Mouse (Mus musculus) heart, embryonic 13.5 days (tissue): ENCODE results near the gene Pomt2. TPM values are rescaled to one million over a fixed set of nuclear protein-coding genes. Genes with fewer than 3 reads are reported as not detected.
"Not testable (repeated sequence)": the region's sequence is repeated elsewhere in the genome, so short reads cannot be mapped to it uniquely, and the experiment has no call there.

Source experiments
- ATAC-seq: fragments of 200-750 bp; cut with Nextera tagmentation; 2 replicates; pipeline ENCODE4 v1.8.0; 2017; ENCODE audit warnings: moderate TSS enrichment; ENCODE audit not compliant: insufficient number of reproducible peaks, low FRiP score, low TSS enrichment; ENCODE audit errors: extremely low read depth
- H3K27ac ChIP-seq: fragments of 300-500 bp; sonication (generic); replicated peaks from 2 replicates; pipeline ENCODE4 v1.5.1; 2015; ENCODE audit warnings: moderate library complexity, mild to moderate bottlenecking, inconsistent platforms
- H3K27me3 ChIP-seq: fragments of 300-500 bp; sonication (generic); replicated peaks from 2 replicates; pipeline ENCODE4 v1.6.1; 2015; ENCODE audit warnings: mild to moderate bottlenecking, inconsistent platforms
- H3K36me3 ChIP-seq: fragments of 300-500 bp; sonication (generic); 2 replicates; pipeline ENCODE4 v1.6.1; 2015; ENCODE audit warnings: mild to moderate bottlenecking, inconsistent platforms
- H3K4me1 ChIP-seq: fragments of 300-500 bp; sonication (generic); 2 replicates; pipeline ENCODE4 v1.6.1; 2015; ENCODE audit warnings: inconsistent platforms
- H3K4me2 ChIP-seq: fragments of 300-500 bp; sonication (generic); 2 replicates; pipeline ENCODE4 v1.6.1; 2015; ENCODE audit warnings: inconsistent platforms, mild to moderate bottlenecking, moderate library complexity
- H3K4me3 ChIP-seq: fragments of 300-500 bp; sonication (generic); 2 replicates; pipeline ENCODE4 v1.5.1; 2015; ENCODE audit warnings: moderate library complexity, mild to moderate bottlenecking, inconsistent platforms
- H3K9ac ChIP-seq: fragments of 300-500 bp; sonication (generic); 2 replicates; pipeline ENCODE4 v1.6.1; 2015; ENCODE audit warnings: inconsistent platforms, mild to moderate bottlenecking, moderate library complexity
- H3K9me3 ChIP-seq: fragments of 300-500 bp; sonication (generic); 2 replicates; pipeline ENCODE4 v1.6.1; 2016; ENCODE audit warnings: inconsistent platforms
- WGBS: fragments of 180-500 bp; shearing (Covaris S2); methylation state at CpG from one replicate; pipeline ENCODE4 v1.1.7; 2015; ENCODE audit warnings: mixed read lengths; 5-methylcytosine and 5-hydroxymethylcytosine counted together
- polyA plus RNA-seq: library from polyadenylated mRNA; unstranded; fragments of >200 nt; fragmentation: Nextera tagmentation; extraction: Ambion mirVana; gene quantifications from 2 replicates; pipeline ENCODE4 v1.2.1, GENCODE M21; 2015

The Pomt2 gene
- polyA plus RNA-seq: 10.9 and 11.9 TPM in 2 replicates

DNA sequence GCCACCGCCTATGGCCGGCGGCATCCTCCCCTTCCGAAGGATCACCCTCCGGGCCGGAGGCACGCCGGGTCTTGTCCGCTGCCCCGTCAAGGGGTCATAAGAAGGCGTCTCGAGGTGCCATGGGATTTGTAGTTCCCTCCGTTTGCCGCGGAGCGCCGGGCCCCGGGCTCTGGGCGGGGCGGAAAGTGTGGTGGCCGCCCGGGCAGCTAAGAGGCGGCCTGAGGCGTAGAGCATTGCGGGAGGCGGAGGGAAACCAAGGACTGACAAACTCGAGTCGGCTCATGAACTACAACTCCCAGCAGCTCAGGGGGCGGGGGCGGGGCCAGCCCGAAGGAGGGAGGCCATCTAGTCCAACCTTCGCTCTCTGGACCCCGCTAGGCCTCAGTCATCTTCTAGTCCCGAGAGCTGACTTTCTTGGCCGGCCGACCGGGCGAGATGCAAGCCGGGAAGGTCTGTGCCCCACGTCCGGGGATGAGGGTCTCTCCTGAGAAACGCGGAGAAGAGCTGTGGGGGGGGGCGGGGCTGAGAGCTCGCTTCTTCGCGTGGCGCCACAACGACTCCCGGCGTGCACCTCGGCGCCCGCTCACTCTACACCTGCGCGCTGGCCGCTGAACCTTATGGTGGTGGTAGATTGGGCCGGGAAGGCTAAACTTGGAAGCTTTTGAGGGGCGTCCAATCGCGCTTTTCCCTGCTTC, at the start of gene Pomt2:
Gene Pomt2 (minus strand): TSS at position 574 of the 695 bp plus-strand sequence.
- Histone ChIP-seq H3K9me3 (peaks cover 6% of the 10 kb centered on the region; the same call in 1 of the 2 replicates), H3K27ac (peak within 1 kb of the TSS; percentile 96), H3K36me3 (peaks cover 24% of the 10 kb centered on the region), H3K4me1 (peaks cover 18% of the 10 kb centered on the region), H3K4me2 (peak within 1 kb of the TSS; percentile 84), H3K4me3 (peak within 1 kb of the TSS; percentile 86), H3K27me3 (no peaks in the 10 kb centered on the region), H3K9ac (peak within 1 kb of the TSS; percentile 87)
- WGBS: under 1% methylated on average over 60 of the region's 61 CpGs
- peak; percentile 96 for ATAC-seq

DNA sequence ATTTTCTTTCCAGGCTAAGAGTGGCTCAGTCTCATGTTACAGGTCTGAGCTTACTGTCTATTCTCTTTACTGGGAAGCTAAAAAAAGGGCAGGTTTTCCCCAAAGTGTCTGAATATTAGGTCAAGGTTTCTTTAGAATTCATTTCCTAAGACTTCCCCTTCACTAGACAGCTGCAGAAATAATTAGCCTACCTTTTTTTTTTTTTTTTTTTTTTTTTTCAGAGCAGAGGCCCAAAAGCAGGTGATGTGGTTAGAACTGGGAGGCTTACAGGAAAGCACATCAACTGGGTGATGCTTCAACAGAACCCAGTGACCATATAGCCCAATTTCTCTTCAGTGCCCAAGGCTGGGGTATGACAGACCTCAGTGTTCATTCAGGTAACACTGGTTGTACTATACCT, 48.5 kb upstream of the Pomt2 start:
- no peak overlapping the region for H3K9ac ChIP-seq
- H3K4me2 ChIP-seq: no peak overlapping the region
- 0 out of 2 replicates have a peak, but pooled peaks cover 4% of the 10 kb centered on the region for H3K27me3 ChIP-seq
- H3K9me3 ChIP-seq: no peaks in the 10 kb centered on the region
- H3K36me3 ChIP-seq: no peaks in the 10 kb centered on the region
- peaks cover 10% of the 10 kb centered on the region for H3K4me1 ChIP-seq
- no peak overlapping the region for H3K27ac ChIP-seq
- no peak overlapping the region for H3K4me3 ChIP-seq
- ATAC-seq: no peak

- Histone ChIP-seq H3K36me3 (no peaks in the 10 kb centered on the region), H3K9ac (no peak overlapping the region), H3K27ac (no peak overlapping the region), H3K4me2 (no peak overlapping the region), H3K4me3 (no peak overlapping the region), H3K4me1 (peaks cover 6% of the 10 kb centered on the region), H3K27me3 (no peaks in the 10 kb centered on the region), H3K9me3 (no peaks in the 10 kb centered on the region)
- WGBS: 52% methylated on average over 1 of the region's 1 CpGs
- no peak for ATAC-seq
Observed at GRCm38 (mm10) chr12:87195069-87195468, 47.3 kb upstream of the Pomt2 start.

GRCm38 (mm10) chr12:87193008-87193407, 45.2 kb upstream of the Pomt2 start:
- no peak for ATAC-seq
- H3K9ac ChIP-seq: no peak overlapping the region
- no peak overlapping the region for H3K4me3 ChIP-seq
- H3K9me3 ChIP-seq: no peaks in the 10 kb centered on the region
- no peak overlapping the region for H3K4me2 ChIP-seq
- no peaks in the 10 kb centered on the region for H3K36me3 ChIP-seq
- H3K27ac ChIP-seq: no peak overlapping the region
- WGBS: 86% methylated on average over 3 of the region's 3 CpGs
- no peaks in the 10 kb centered on the region for H3K4me1 ChIP-seq
- H3K27me3 ChIP-seq: no peaks in the 10 kb centered on the region

- no peaks in the 10 kb centered on the region for H3K9me3 ChIP-seq
- no peak for ATAC-seq
Observed at GRCm38 (mm10) chr12:87177631-87178030, 29.9 kb upstream of the Pomt2 start.

GRCm38 (mm10) chr12:87175194-87175946, 27.6 kb upstream of the Pomt2 start:
- H3K27me3 ChIP-seq: no peaks in the 10 kb centered on the region
- H3K27ac ChIP-seq: no peak overlapping the region
- peaks cover 27% of the 10 kb centered on the region for H3K36me3 ChIP-seq
- no peaks in the 10 kb centered on the region for H3K9me3 ChIP-seq
- no peak overlapping the region for H3K4me3 ChIP-seq
- no peak overlapping the region for H3K4me2 ChIP-seq
- H3K4me1 ChIP-seq: no peaks in the 10 kb centered on the region
- no peak overlapping the region for H3K9ac ChIP-seq
- no peak for ATAC-seq
- 61% methylated on average over 4 of the region's 4 CpGs for WGBS

More at GRCm38 (mm10) chr12:87177631-87178030, 29.9 kb upstream of the Pomt2 start:
- Histone ChIP-seq H3K4me2 (no peak overlapping the region), H3K27ac (no peak overlapping the region), H3K4me1 (no peaks in the 10 kb centered on the region), H3K9ac (no peak overlapping the region), H3K27me3 (no peaks in the 10 kb centered on the region), H3K36me3 (0 out of 2 replicates have a peak, but pooled peaks cover 9% of the 10 kb centered on the region), H3K4me3 (no peak overlapping the region)
- whole genome bisulfite sequencing: 92% methylated on average over 4 of the region's 4 CpGs

DNA sequence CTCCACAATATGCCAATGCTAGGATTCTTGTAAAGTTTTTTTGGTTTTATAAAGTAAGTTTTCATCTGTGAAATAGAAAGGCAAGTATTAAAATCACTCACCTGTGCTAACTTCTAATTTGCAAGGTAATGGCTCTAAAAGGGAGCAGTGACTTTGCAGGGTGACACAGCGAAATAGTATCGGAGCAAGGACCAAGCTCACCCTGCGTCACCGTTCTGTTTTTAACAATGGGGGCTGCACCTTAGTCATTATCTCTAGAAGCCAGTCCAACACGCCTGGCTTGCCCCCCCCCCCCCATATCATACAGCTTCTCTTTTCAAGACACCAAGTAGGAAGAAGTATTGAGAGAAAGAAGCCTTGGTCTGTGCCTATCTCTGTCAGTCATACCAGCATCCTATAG, 13.0 kb upstream of the Pomt2 start:
- Histone ChIP-seq H3K9ac (no peak overlapping the region), H3K27me3 (no peaks in the 10 kb centered on the region), H3K4me2 (0 out of 2 replicates have a peak overlapping the region, but pooled peaks have one; percentile 10), H3K4me3 (no peak overlapping the region), H3K36me3 (peaks cover 44% of the 10 kb centered on the region), H3K9me3 (no peaks in the 10 kb centered on the region), H3K27ac (peak overlapping the region; percentile 55), H3K4me1 (peaks cover 8% of the 10 kb centered on the region; the same call in 1 of the 2 replicates)
- 67% methylated on average over 5 of the region's 5 CpGs for WGBS
- ATAC-seq: peak; percentile 62; the same call in 1 of the 2 replicates

DNA sequence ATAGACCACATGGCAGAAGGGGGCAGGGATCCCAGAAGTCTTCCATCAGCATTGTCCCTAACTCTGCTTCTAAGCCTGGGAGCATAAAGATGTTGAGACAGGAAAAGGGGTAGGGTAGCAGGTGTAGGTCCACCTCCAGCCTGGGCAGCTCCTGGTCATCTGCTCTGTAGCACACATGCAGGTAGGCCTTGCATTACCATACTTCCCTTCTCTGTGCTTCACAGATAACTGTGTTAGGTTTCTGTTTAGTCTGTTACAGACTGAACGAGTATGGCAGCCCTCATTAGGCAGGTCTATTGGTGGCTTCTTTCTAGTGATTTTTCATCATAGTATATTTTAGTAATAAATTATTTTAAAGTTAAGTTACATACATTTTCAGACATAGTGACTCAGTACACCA, 12.5 kb upstream of the Pomt2 start:
- Histone ChIP-seq H3K4me3 (no peak overlapping the region), H3K36me3 (peaks cover 49% of the 10 kb centered on the region), H3K4me1 (peaks cover 8% of the 10 kb centered on the region; the same call in 1 of the 2 replicates), H3K4me2 (no peak overlapping the region), H3K27me3 (no peaks in the 10 kb centered on the region), H3K9me3 (no peaks in the 10 kb centered on the region), H3K27ac (no peak overlapping the region; the same call in 1 of the 2 replicates), H3K9ac (no peak overlapping the region)
- WGBS: 73% methylated on average over 1 of the region's 1 CpGs
- no peak for ATAC-seq

DNA sequence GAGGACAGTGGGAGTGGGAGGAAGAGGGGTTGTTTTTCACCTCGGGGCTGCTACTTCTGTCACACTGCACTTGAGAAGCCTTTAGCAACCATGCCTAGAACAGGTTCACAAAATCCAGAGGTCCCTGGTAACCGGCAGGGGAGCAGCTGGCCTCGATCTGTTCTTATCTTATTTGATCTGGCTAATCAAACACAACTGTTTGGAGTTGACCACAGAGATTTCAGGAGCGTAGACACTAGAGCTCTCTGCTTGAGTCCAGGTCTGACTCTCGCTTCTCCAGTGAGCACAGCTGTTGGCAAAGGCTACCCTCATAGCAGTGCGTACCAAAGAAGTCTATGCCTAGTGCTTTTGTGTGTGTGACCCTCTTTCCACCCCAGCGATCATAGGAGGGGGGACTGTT, 10.3 kb upstream of the Pomt2 start:
- Histone ChIP-seq H3K4me3 (no peak overlapping the region), H3K4me1 (peaks cover 8% of the 10 kb centered on the region; the same call in 1 of the 2 replicates), H3K27me3 (no peaks in the 10 kb centered on the region), H3K36me3 (peaks cover 35% of the 10 kb centered on the region), H3K9me3 (no peaks in the 10 kb centered on the region), H3K9ac (no peak overlapping the region), H3K4me2 (no peak overlapping the region), H3K27ac (no peak overlapping the region)
- no peak for ATAC-seq
- 73% methylated on average over 7 of the region's 7 CpGs for WGBS

DNA sequence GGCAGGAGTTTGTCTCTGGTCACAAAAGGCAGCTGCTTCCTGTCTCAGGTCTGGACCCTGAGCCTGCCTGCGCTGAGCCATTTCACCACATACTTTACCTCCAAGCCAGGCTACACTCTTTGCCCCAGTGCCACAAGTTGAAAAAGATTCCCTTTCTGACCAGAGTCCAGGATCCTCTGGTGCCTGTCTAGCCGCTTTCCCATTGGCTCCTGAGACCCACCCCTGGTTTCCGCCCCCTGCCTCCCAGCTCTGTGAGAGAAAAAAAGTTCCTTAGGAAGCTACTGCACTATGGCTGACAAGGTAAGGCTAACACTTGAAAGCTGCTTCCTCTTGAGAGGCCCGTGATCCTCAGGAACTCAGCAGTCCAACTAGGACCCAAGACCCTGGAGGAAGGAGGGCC, 9.6 kb upstream of the Pomt2 start:
- no peak overlapping the region for H3K4me3 ChIP-seq
- H3K9ac ChIP-seq: peak overlapping the region; percentile 24; the same call in 1 of the 2 replicates
- H3K4me2 ChIP-seq: peak overlapping the region; percentile 18; the same call in 1 of the 2 replicates
- peaks cover 8% of the 10 kb centered on the region; the same call in 1 of the 2 replicates for H3K4me1 ChIP-seq
- ATAC-seq: no peak
- H3K36me3 ChIP-seq: peaks cover 30% of the 10 kb centered on the region
- H3K27ac ChIP-seq: no peak overlapping the region
- H3K9me3 ChIP-seq: peaks cover 3% of the 10 kb centered on the region; the same call in 1 of the 2 replicates
- WGBS: 46% methylated on average over 4 of the region's 4 CpGs
- no peaks in the 10 kb centered on the region for H3K27me3 ChIP-seq

DNA sequence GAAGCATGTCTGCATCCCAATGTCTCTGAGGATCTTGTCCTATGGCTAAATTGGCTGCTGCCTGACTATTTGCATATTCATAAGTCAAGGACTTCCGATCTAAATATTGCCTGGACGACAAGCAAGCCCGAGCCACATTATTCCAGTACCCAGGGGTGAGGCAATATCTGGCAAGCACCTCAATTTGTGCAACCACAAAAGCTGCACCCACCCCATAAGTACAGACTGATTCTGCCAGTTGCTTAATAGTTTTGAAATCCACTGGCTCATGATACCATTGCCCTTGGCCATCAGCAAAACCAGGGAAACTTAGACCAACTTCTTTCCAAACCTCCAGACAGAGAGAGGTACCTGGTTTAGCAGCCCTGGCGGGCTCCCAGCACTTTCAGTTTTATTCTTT, 6.7 kb upstream of the Pomt2 start:
- not testable (repeated sequence) for H3K9me3 ChIP-seq, H3K4me1 ChIP-seq, ATAC-seq, H3K4me2 ChIP-seq, H3K27ac ChIP-seq, H3K9ac ChIP-seq, H3K4me3 ChIP-seq, H3K27me3 ChIP-seq
- WGBS: 89% methylated on average over 4 of the region's 4 CpGs
- H3K36me3 ChIP-seq: peaks cover 22% of the 10 kb centered on the region
